Mouse (Mus musculus) myocyte (in vitro differentiated cells): ENCODE measurements around the gene Mtrf1l. TPM values are rescaled to one million over a fixed set of nuclear protein-coding genes. Genes with fewer than 3 reads are reported as not detected.

ENCODE experiments used
- H3K27me3 ChIP-seq: one replicate; pipeline ENCODE4 v1.6.1; 2011; ENCODE audit not compliant: control insufficient read depth, insufficient read depth, insufficient read length
- H3K36me3 ChIP-seq: one replicate; pipeline ENCODE4 v1.6.1; 2011; ENCODE audit not compliant: control insufficient read depth, insufficient read depth
- H3K4me2 ChIP-seq: one replicate; pipeline ENCODE4 v1.6.1; 2011; ENCODE audit warnings: low read depth, control low read depth
- H3K4me3 ChIP-seq: one replicate; pipeline ENCODE4 v1.5.1; 2011; ENCODE audit warnings: mild to moderate bottlenecking, control low read depth, moderate library complexity
- H3K79me2 ChIP-seq: one replicate; pipeline ENCODE4 v1.6.1; 2011; ENCODE audit not compliant: control insufficient read depth, insufficient read depth
- H3ac ChIP-seq: one replicate; pipeline ENCODE4 v1.6.1; 2011; ENCODE audit not compliant: control insufficient read depth, insufficient read length
- CEBPB ChIP-seq: IDR thresholded peaks from 2 replicates; pipeline ENCODE4 v1.6.1; 2011; ENCODE audit warnings: mild to moderate bottlenecking, moderate library complexity; ENCODE audit not compliant: poor library complexity, insufficient read depth, severe bottlenecking
- E2F4 ChIP-seq: IDR thresholded peaks from one replicate; pipeline ENCODE4 v1.6.1; 2011; ENCODE audit warnings: mild to moderate bottlenecking, control low read depth, moderate library complexity; ENCODE audit not compliant: insufficient read depth
- MAX ChIP-seq: IDR thresholded peaks from one replicate; pipeline ENCODE4 v1.6.1; 2011; ENCODE audit warnings: low read depth, mild to moderate bottlenecking, control low read depth
- MYOD1 ChIP-seq, 3 experiments: IDR thresholded peaks; one replicate each; pipeline ENCODE4 v1.6.1; 2011; ENCODE audit warnings: control low read depth in 2 of 3, low read depth in 2 of 3, mild to moderate bottlenecking in 2 of 3, moderate library complexity in 1 of 3; ENCODE audit not compliant: insufficient read length in 2 of 3, control insufficient read depth in 1 of 3
- MYOG ChIP-seq, 3 experiments: IDR thresholded peaks; one replicate each; pipeline ENCODE4 v1.6.1; 2011; ENCODE audit warnings: control low read depth in 2 of 3, low read depth in 2 of 3, mild to moderate bottlenecking in 2 of 3; ENCODE audit not compliant: insufficient read length in 2 of 3, control insufficient read depth in 1 of 3, insufficient read depth in 1 of 3
- POLR2A ChIP-seq: IDR thresholded peaks from one replicate; pipeline ENCODE4 v1.6.1; 2011; ENCODE audit warnings: low read depth, mild to moderate bottlenecking, control low read depth, moderate library complexity; ENCODE audit not compliant: insufficient read length
- POLR2AphosphoS2 ChIP-seq: IDR thresholded peaks from one replicate; pipeline ENCODE4 v1.6.1; 2011; ENCODE audit warnings: low read depth, control low read depth; ENCODE audit not compliant: insufficient read length
- REST ChIP-seq: IDR thresholded peaks from one replicate; pipeline ENCODE4 v1.6.1; 2011; ENCODE audit warnings: mild to moderate bottlenecking, control low read depth, moderate library complexity; ENCODE audit not compliant: insufficient read depth, insufficient read length
- SRF ChIP-seq: IDR thresholded peaks from one replicate; pipeline ENCODE4 v1.6.1; 2011; ENCODE audit warnings: low read depth; ENCODE audit not compliant: control insufficient read depth, insufficient read length
- TCF12 ChIP-seq: IDR thresholded peaks from one replicate; pipeline ENCODE4 v1.6.1; 2011; ENCODE audit warnings: mild to moderate bottlenecking, control low read depth; ENCODE audit not compliant: poor library complexity, insufficient read depth, severe bottlenecking
- TCF3 ChIP-seq: IDR thresholded peaks from one replicate; pipeline ENCODE4 v1.6.1; 2011; ENCODE audit warnings: low read depth, control low read depth; ENCODE audit not compliant: insufficient read length
- USF1 ChIP-seq: IDR thresholded peaks from one replicate; pipeline ENCODE4 v1.6.1; 2011; ENCODE audit warnings: low read depth, mild to moderate bottlenecking, control low read depth, moderate library complexity
- polyA plus RNA-seq: library from polyadenylated mRNA; unstranded; fragments of >200 nt; fragmentation: generic; extraction: Trizol; gene quantifications from one replicate; pipeline ENCODE4 v1.2.1, GENCODE M21; 2012; ENCODE audit warnings: missing spikeins

Mtrf1l gene
- polyA plus RNA-seq, 1 experiment, result 2.7 TPM

DNA sequence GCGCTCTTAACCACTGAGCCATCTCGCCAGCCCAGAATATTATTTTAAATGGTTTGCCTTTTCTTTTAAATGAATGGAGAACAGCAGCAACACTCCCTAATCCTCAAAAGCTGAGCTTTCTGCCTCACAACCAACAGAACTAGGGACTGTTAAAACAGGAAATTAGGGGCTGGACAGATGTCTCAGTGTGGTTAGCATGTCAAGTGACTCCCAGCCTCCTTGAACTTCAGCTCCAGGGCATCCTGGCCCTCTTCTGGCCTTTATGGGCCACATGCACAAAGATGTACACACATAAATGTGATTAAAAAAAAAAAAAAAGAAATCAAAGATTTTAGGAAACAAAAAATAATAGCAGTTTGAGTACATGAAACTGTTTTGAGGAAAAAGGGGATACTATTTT, 7.7 kb downstream of the Mtrf1l start:
- Histone ChIP-seq H3K4me3 (no peak overlapping the region), H3K36me3 (peaks cover 71% of the 10 kb centered on the region), H3K79me2 (peaks cover 6% of the 10 kb centered on the region), H3K4me2 (no peak overlapping the region), H3ac (no peak overlapping the region), H3K27me3 (no peaks in the 10 kb centered on the region)
- TF ChIP-seq TCF12 (no peak), TCF3 (no peak), MAX (no peak), MYOD1 (IDR thresholded peaks at IDR 0.05; ENCODE audit: control insufficient read depth in 1 of 3, insufficient read length in 2 of 3, low read depth in 2 of 3) (no peak), SRF (no peak), REST (no peak), POLR2AphosphoS2 (no peak), CEBPB (no peak)

DNA sequence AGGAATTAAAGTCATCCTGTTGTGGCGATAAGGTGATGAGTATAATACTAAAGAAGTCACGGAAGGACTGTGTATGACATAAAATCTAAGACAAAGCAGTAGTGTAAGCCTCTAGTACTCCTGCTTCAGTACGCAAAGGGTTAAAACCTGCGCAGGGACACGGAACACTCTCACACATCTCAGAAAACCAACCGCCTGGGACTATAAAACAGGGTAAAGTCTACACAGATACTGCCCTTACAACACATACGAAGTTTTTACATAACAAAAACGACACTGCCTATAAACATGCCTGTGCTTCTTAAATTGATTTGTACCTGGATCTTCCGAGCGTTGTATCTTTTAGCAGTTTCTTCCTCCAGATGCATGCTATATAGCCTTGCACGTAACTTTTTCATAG, 10.0 kb downstream of the Mtrf1l start:
- Histone ChIP-seq H3ac (no peak overlapping the region), H3K27me3 (no peaks in the 10 kb centered on the region), H3K36me3 (peaks cover 54% of the 10 kb centered on the region), H3K4me2 (no peak overlapping the region), H3K79me2 (no peaks in the 10 kb centered on the region), H3K4me3 (no peak overlapping the region)
- TF ChIP-seq REST (no peak), CEBPB (no peak), MYOG (IDR thresholded peaks at IDR 0.05; ENCODE audit: control insufficient read depth in 1 of 3, insufficient read depth in 1 of 3, insufficient read length in 2 of 3, low read depth in 2 of 3) (no peak), USF1 (no peak), TCF3 (no peak)

GRCm38 (mm10) chr10:5807683-5808082, 16.0 kb downstream of the Mtrf1l start:
- peaks cover 22% of the 10 kb centered on the region for H3K79me2 ChIP-seq
- no peak overlapping the region for H3ac ChIP-seq
- no peaks in the 10 kb centered on the region for H3K27me3 ChIP-seq
- TF ChIP-seq CEBPB (no peak), SRF (no peak), MAX (no peak), REST (no peak), POLR2A (no peak), USF1 (no peak), MYOD1 (IDR thresholded peaks at IDR 0.05; ENCODE audit: control insufficient read depth in 1 of 3, insufficient read length in 2 of 3, low read depth in 2 of 3) (no peak), MYOG (IDR thresholded peaks at IDR 0.05; ENCODE audit: control insufficient read depth in 1 of 3, insufficient read depth in 1 of 3, insufficient read length in 2 of 3, low read depth in 2 of 3) (no peak), TCF12 (no peak), TCF3 (no peak), E2F4 (no peak), POLR2AphosphoS2 (no peak)
- no peak overlapping the region for H3K4me3 ChIP-seq
- peaks cover 8% of the 10 kb centered on the region for H3K36me3 ChIP-seq
- H3K4me2 ChIP-seq, result no peak overlapping the region

DNA sequence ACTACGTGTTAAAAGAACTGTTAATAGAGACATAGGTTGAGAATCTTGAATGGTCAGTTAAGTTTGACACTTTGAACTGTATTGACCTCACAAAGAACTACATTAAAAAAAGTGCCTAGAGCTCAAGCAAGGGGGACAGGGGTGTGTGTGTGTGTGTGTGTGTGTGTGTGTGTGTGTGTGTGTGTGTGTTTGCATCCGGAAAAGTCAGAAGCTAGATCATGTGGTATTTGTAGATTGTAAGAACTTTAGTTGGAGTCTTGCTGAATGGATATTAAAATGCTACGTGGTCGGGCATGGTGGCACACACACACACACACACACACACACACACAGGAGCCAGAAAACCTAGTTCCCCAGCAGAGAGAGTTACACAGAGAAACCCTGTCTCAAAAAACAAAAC, 16.7 kb downstream of the Mtrf1l start:
- no peaks in the 10 kb centered on the region for H3K27me3 ChIP-seq
- H3ac ChIP-seq, result no peak overlapping the region
- no peak overlapping the region for H3K4me2 ChIP-seq
- H3K4me3 ChIP-seq, result peak overlapping the region; percentile 69
- H3K36me3 ChIP-seq, result peaks cover 4% of the 10 kb centered on the region
- TF ChIP-seq TCF12 (no peak), CEBPB (no peak), TCF3 (no peak), POLR2A (no peak), SRF (no peak), MAX (no peak), MYOG (IDR thresholded peaks at IDR 0.05; ENCODE audit: control insufficient read depth in 1 of 3, insufficient read depth in 1 of 3, insufficient read length in 2 of 3, low read depth in 2 of 3) (no peak), USF1 (no peak), MYOD1 (IDR thresholded peaks at IDR 0.05; ENCODE audit: control insufficient read depth in 1 of 3, insufficient read length in 2 of 3, low read depth in 2 of 3) (no peak), REST (no peak)
- peaks cover 29% of the 10 kb centered on the region for H3K79me2 ChIP-seq

DNA sequence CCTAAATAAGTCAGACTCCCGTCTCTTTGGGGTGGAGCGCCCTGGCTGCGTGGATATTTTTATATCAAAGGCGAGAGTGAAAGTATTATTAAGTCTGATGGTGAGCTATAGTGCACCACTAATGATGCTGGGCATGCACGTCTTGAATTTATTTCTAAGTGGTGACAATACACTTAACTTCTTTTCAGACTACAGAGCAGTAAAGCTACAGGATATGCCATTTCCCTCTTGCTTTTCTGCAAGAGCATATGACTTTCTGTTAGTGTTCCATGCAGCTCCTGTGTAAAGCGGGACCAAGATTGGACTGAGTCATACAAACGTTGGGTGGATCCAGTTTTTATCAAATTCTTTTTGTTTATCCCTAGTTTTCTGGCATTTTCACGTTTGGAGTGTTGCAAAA, 17.3 kb downstream of the Mtrf1l start:
- H3K4me3 ChIP-seq, result peak overlapping the region; percentile 69
- peak overlapping the region; percentile 97 for H3K4me2 ChIP-seq
- H3K79me2 ChIP-seq, result peaks cover 35% of the 10 kb centered on the region
- TF ChIP-seq USF1 (no peak), SRF (no peak)
- peaks cover 6% of the 10 kb centered on the region for H3K36me3 ChIP-seq
- no peak overlapping the region for H3ac ChIP-seq
- H3K27me3 ChIP-seq, result no peaks in the 10 kb centered on the region
